Mouse (Mus musculus) forebrain, embryonic 12.5 days (tissue): ENCODE data around the gene Cabin1. TPM values are rescaled to one million over a fixed set of nuclear protein-coding genes. Genes with fewer than 3 reads are reported as not detected.

Source experiments
- ATAC-seq: fragments of 200-750 bp; cut with Nextera tagmentation; 2 replicates; pipeline ENCODE4 v1.8.0; 2017; ENCODE audit warnings: moderate TSS enrichment; ENCODE audit not compliant: low FRiP score
- H3K27ac ChIP-seq: fragments of 300-500 bp; sonication (generic); 2 replicates; pipeline ENCODE4 v1.5.1; 2016; ENCODE audit warnings: mild to moderate bottlenecking
- H3K27me3 ChIP-seq: fragments of 300-500 bp; sonication (generic); 2 replicates; pipeline ENCODE4 v1.6.1; 2016; ENCODE audit warnings: mild to moderate bottlenecking
- H3K36me3 ChIP-seq: fragments of 300-500 bp; sonication (generic); replicated peaks from 2 replicates; pipeline ENCODE4 v1.6.1; 2016; ENCODE audit warnings: mild to moderate bottlenecking
- H3K4me1 ChIP-seq: fragments of 300-500 bp; sonication (generic); 2 replicates; pipeline ENCODE4 v1.6.1; 2016
- H3K4me2 ChIP-seq: fragments of 300-500 bp; sonication (generic); 2 replicates; pipeline ENCODE4 v1.6.1; 2016; ENCODE audit warnings: mild to moderate bottlenecking, moderate library complexity
- H3K4me3 ChIP-seq: fragments of 300-500 bp; sonication (generic); replicated peaks from 2 replicates; pipeline ENCODE4 v1.5.1; 2016; ENCODE audit warnings: mild to moderate bottlenecking
- H3K9ac ChIP-seq: fragments of 300-500 bp; sonication (generic); 2 replicates; pipeline ENCODE4 v1.6.1; 2016; ENCODE audit warnings: mild to moderate bottlenecking
- H3K9me3 ChIP-seq: fragments of 300-500 bp; sonication (generic); 2 replicates; pipeline ENCODE4 v1.6.1; 2016
- WGBS: fragments of 180-500 bp; shearing (Covaris S2); methylation state at CpG from one replicate; pipeline ENCODE4 v1.1.7; 2016; 5-methylcytosine and 5-hydroxymethylcytosine counted together
- polyA plus RNA-seq: library from polyadenylated mRNA; unstranded; fragments of >200 nt; fragmentation: Nextera tagmentation; extraction: Ambion mirVana; gene quantifications from 2 replicates; pipeline ENCODE4 v1.2.1, GENCODE M21; 2016

Gene Cabin1
- polyA plus RNA-seq, 1 experiment from 2014 or later: 42.8 TPM

DNA sequence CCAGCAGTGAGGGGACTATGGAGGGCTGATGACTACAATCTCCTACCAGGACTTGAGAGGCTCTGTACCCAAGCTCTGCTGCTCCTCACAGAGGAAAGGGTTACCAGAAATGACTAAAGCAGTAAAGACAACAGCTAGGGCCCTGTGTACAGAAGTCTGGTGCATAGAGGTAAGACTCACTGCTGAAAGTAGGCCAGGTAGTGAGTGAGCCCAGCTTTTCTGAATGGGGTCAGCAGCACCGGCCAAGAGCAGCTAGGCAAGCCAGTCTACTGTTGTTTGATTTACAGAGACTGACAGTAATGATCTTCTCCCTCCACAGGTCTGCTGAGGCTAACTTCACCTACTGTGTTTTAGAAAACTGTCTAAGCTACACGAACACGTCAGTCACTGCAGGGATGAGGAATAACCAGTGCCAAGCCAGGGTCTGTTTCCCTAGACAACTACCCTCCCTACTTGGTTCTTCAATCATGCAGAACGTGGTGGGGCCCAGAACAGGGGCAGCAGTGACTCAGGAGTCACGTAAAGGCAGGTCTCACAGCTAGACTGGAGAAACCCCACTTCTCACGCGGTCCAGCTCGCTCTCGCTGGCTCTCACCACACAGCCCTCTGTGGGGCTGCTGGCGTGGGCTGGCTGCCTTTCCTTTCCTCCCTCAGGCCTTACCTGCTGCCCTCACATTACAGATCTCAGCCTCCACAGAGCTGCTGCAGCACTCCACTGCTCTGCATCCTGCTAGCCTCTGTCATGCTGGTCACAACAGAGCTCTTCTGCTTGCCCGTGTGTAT is 70.5 kb downstream of the Cabin1 start:
- Histone ChIP-seq H3K4me3 (no peak overlapping the region), H3K9ac (no peak overlapping the region), H3K4me2 (no peak overlapping the region), H3K27ac (no peak overlapping the region), H3K36me3 (peaks cover 90% of the 10 kb centered on the region), H3K4me1 (no peaks in the 10 kb centered on the region), H3K9me3 (no peaks in the 10 kb centered on the region), H3K27me3 (no peaks in the 10 kb centered on the region)
- 93% methylated on average over 11 of the region's 11 CpGs for WGBS
- ATAC-seq: no peak

DNA sequence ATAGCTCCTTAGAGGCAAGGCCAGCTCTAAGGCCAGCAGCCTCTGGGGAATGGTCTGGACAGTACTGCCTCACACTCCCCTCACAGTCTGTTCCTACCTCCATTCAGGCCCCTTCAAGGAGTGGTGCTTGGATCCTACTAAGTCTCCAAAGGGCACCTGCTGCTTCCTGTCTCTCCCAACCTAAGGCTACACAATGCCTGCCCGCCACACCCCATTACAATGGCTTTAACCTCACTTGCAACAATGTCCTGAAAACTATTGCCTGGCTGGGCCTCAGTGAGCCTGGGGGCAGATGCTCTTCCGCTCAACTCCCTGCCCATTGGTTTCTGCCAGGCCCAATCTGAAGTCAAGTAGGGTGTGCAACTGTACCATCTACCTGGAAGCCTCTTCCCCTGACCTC is 75.5 kb downstream of the Cabin1 start:
- H3K4me1 ChIP-seq: peaks cover 16% of the 10 kb centered on the region
- H3K9me3 ChIP-seq: no peaks in the 10 kb centered on the region
- H3K36me3 ChIP-seq: peaks cover 69% of the 10 kb centered on the region
- H3K4me2 ChIP-seq: no peak overlapping the region
- no peak overlapping the region for H3K27ac ChIP-seq
- H3K4me3 ChIP-seq: no peak overlapping the region
- ATAC-seq: no peak
- H3K9ac ChIP-seq: no peak overlapping the region
- WGBS: 94% methylated on average over 2 of the region's 2 CpGs
- H3K27me3 ChIP-seq: no peaks in the 10 kb centered on the region

DNA sequence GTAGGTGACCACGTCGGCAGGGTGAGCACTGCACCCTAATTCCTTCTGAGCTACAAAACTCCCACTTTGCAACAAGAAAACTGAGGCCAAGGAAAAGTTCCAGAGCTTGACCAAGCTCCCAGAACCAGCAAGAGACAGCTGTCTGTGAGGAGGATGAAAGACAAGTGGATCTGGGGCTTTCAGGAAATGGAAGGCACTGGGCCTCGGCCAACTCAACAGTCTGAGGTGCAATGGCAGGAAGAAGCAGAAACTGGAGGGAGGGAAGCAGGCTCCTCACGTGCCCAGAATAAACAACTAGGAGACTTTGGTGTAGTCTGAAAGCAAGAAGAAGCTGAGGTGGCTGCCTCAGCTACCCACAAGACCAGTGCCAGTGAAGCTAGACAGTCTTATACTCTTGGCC is 77.4 kb downstream of the Cabin1 start:
- Histone ChIP-seq H3K36me3 (peaks cover 66% of the 10 kb centered on the region), H3K9ac (no peak overlapping the region), H3K9me3 (no peaks in the 10 kb centered on the region), H3K4me2 (no peak overlapping the region), H3K4me3 (no peak overlapping the region), H3K27me3 (no peaks in the 10 kb centered on the region), H3K27ac (no peak overlapping the region), H3K4me1 (peaks cover 17% of the 10 kb centered on the region)
- ATAC-seq: no peak
- 84% methylated on average over 4 of the region's 4 CpGs for WGBS

DNA sequence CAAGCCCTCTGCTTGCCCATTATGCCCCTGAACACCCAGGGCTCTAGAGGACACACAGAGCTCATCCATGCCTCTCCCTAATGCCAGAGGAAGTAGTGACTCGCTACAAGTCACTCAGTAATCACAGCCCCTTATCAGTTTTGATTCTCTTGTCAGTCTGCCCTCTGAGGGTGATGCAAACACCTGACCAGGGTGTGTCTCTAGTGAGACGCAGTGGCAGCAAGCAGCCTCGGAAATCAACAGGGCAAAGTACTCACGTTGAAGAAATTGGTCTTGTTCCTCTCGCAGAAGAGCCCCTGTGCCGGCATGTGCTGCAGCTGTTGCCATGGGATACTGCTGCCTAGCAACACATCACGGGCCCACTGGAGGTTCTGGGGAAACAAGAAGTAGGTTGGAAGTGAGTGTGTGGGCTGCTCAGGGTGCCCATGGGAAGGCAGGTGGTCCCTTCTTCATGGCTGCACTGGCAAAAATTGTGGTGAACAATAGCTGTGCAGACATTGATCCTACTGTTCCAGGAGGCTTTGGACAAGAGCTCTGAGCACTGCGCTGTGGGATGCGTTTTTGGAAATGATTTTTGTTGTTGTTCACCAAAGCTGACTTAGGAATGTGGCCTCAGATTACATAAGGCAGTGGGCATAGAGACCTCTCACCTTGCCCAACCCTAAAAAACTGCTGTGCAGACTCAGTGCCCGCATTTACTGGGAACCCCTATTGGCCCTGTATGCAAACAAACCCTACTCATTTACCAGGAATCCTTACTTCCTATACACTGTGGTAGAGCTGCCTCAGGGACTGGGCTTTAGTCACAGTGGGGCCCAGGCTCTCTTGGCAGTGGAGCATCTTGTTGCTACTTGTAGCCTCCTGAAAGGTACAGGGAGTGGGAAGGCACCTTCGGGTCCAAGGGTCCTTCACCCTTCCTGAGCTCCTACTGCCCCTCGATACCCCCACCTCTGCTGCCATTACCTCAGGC is 79.8 kb downstream of the Cabin1 start:
- 47% methylated on average over 12 of the region's 12 CpGs for WGBS
- Histone ChIP-seq H3K36me3 (peaks cover 63% of the 10 kb centered on the region), H3K4me3 (no peak overlapping the region), H3K9ac (0 out of 2 replicates have a peak overlapping the region, but pooled peaks have one; percentile 12), H3K27me3 (no peaks in the 10 kb centered on the region), H3K27ac (peak overlapping the region; percentile 66), H3K4me1 (peaks cover 17% of the 10 kb centered on the region), H3K9me3 (no peaks in the 10 kb centered on the region), H3K4me2 (no peak overlapping the region; the same call in 1 of the 2 replicates)
- peak; percentile 92 for ATAC-seq

DNA sequence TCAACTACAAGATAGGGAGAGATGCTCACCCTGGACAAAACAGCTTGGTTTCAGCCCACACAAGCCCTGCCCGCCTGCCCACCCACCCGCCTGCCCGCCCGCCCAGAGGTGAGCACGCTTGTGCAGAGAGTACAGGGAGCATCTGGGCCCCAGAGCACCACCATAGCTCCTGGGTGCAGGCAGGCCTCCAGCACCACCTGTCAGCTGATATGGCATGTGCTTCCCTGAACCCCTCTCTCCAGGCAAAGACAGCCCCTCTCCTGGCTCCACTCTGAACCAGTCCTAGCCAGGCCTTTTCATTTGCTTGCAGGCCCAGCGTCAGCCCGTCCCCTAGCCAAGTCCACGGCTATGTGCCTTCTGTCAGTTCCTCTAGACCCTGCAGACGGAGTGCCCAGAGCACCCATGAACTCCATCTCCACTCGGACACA is 83.6 kb downstream of the Cabin1 start:
- Histone ChIP-seq H3K9me3 (no peaks in the 10 kb centered on the region), H3K4me2 (no peak overlapping the region), H3K9ac (no peak overlapping the region), H3K27ac (no peak overlapping the region), H3K4me3 (no peak overlapping the region), H3K4me1 (peaks cover 17% of the 10 kb centered on the region), H3K27me3 (no peaks in the 10 kb centered on the region), H3K36me3 (peaks cover 50% of the 10 kb centered on the region)
- ATAC-seq: no peak
- WGBS: 94% methylated on average over 10 of the region's 10 CpGs

DNA sequence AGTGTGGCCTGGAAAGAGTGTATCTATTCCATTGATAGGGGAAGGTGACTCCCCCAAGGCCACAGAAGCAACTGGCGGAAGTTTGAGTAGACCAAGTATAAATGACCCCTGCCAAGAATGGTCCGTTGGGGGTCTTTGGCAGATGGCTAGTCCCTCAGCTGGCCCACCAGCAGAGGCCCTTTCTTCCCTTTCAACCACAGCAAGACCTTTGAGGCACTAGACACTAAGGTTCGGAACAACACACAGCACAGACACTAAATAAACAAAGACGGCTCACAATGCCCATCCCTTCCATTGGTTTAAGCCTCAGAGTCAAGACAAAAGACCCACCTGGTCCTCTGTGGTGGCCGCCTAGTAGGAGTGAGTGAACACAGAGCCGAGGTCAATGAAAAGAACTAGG is 84.9 kb downstream of the Cabin1 start:
- Histone ChIP-seq H3K27me3 (no peaks in the 10 kb centered on the region), H3K9me3 (no peaks in the 10 kb centered on the region), H3K27ac (no peak overlapping the region), H3K4me3 (no peak overlapping the region), H3K9ac (no peak overlapping the region), H3K4me1 (peaks cover 7% of the 10 kb centered on the region), H3K4me2 (no peak overlapping the region), H3K36me3 (peaks cover 52% of the 10 kb centered on the region)
- no peak for ATAC-seq
- 77% methylated on average over 6 of the region's 6 CpGs for WGBS

DNA sequence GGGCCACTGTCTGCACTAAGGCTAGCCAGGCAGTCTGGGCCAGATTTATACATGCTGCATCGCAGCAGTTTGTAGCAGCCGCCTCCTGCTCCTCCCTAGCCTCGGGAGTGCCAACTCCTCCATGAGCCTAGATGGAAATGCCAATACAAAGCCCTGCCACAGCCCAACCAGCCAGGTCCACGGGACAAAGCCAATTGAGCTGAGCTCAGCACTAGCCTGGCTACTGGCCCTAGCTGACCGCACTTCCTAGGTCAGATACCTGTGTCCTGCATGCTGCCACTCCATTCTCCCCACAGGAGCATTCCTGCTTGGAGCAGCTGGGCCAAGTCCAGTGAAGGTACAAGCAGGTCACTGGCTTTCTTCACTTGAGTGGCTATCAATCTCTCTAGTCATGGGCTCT is 86.2 kb downstream of the Cabin1 start:
- Histone ChIP-seq H3K4me1 (no peaks in the 10 kb centered on the region), H3K4me2 (no peak overlapping the region), H3K27ac (no peak overlapping the region), H3K4me3 (no peak overlapping the region), H3K9ac (no peak overlapping the region), H3K27me3 (no peaks in the 10 kb centered on the region), H3K36me3 (peaks cover 50% of the 10 kb centered on the region), H3K9me3 (no peaks in the 10 kb centered on the region)
- ATAC-seq: no peak
- 88% methylated on average over 5 of the region's 5 CpGs for WGBS

DNA sequence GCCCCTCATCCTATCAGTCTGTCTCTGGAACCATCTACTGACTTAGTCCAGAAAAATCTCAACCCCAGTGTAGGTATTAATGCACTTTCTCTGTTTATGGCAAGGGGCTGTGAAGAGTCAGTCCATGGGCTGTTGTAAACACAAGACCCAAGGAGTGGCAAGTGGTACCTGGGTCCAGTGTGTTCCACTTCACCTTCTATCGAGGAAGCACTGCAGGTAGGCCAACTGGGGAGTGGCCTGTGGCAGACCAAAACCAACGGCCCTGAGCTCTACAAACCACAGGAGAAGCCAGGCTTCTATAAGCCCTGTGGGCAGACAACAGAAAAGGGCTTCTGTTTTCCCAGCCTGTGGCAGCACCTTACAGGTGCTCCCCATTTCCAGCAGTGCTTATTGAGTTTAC is 86.6 kb downstream of the Cabin1 start:
- no peaks in the 10 kb centered on the region for H3K27me3 ChIP-seq
- H3K36me3 ChIP-seq: peaks cover 49% of the 10 kb centered on the region
- no peak overlapping the region for H3K27ac ChIP-seq
- H3K9me3 ChIP-seq: no peaks in the 10 kb centered on the region
- no peak for ATAC-seq
- 83% methylated on average over 2 of the region's 2 CpGs for whole genome bisulfite sequencing
- no peaks in the 10 kb centered on the region for H3K4me1 ChIP-seq
- no peak overlapping the region for H3K4me3 ChIP-seq
- no peak overlapping the region for H3K4me2 ChIP-seq
- no peak overlapping the region for H3K9ac ChIP-seq

DNA sequence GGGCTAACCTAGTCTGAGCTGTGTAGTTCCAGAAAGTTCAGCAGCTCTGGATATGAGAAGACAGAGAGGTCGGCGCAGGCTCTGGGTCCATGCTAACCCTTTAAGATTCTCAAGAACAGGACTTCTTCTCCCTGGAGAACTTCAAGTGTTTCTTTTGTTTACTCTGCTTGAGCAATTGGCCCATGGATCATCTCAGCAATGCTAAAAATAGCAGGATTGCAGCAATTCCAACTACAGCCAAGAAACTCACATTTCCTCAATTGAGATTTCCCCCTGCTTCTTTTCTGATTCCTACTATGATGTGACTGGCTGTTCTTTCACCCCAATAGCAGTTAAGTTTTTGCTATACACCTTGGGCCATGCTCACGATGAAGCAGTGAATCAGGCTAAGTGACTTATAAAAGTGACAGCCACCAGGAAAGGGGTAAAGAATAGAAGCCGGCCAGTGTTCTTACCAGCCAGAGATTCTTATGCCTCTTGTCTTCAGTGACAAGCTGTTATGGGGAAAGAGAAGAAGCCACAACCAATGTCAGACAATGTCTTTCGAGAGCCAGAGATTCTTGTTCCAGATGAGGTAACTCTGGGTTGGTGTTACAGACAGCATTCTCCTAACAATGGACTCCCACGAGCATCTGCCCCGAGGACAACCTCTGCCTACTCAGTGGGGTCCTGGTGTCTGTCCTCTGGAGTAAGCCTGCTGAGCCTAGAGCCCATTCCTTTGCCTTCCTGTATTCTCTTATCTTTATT is 87.1 kb downstream of the Cabin1 start:
- no peaks in the 10 kb centered on the region for H3K27me3 ChIP-seq
- H3K9ac ChIP-seq: no peak overlapping the region
- H3K27ac ChIP-seq: no peak overlapping the region
- no peaks in the 10 kb centered on the region for H3K9me3 ChIP-seq
- no peak overlapping the region for H3K4me3 ChIP-seq
- WGBS: 88% methylated on average over 7 of the region's 7 CpGs
- H3K4me2 ChIP-seq: no peak overlapping the region
- ATAC-seq: no peak
- H3K36me3 ChIP-seq: peaks cover 49% of the 10 kb centered on the region
- H3K4me1 ChIP-seq: no peaks in the 10 kb centered on the region

DNA sequence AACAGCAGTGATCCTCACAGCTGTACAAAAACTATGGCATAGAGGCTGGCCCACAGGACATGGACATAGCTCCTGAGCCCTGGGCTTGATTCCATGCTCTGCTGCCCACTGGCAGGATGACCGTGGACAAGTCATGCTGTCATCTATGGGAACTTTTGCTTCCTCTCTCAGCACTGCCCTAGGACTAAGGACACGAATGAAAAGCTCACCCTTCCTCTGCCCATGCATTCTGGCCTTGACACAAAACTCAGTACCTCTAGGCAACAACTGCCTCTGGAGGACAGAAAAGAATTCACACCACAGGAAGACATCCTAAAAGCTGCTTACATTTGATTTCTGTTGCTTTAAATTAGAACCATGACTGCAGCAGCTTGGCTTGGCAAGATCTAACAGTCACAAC is 87.9 kb downstream of the Cabin1 start:
- no peak overlapping the region for H3K27ac ChIP-seq
- H3K4me3 ChIP-seq: no peak overlapping the region
- H3K27me3 ChIP-seq: no peaks in the 10 kb centered on the region
- ATAC-seq: no peak
- H3K4me1 ChIP-seq: no peaks in the 10 kb centered on the region
- no peak overlapping the region for H3K9ac ChIP-seq
- H3K36me3 ChIP-seq: peaks cover 45% of the 10 kb centered on the region
- WGBS: 90% methylated on average over 2 of the region's 2 CpGs
- no peaks in the 10 kb centered on the region for H3K9me3 ChIP-seq
- H3K4me2 ChIP-seq: no peak overlapping the region

DNA sequence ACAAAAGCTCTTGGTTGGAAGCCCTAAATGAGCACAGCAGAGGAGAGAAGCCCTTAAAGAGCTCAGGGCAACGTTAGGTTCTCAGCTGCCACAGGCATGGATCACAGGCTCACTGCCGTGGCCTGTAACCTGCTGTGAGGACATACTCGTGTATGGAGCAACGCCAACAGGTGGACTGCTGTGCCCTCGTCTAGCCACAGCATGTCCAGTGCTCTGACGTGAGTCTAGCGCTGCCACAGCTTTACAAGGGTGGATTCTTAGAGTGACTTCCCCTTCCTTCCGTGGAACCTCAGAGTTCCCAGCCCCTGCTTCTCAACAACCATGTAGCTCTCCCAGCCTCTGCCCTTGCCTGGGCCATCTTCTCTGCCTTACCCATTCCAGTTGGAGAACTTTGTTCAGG is 88.5 kb downstream of the Cabin1 start:
- Histone ChIP-seq H3K9me3 (no peaks in the 10 kb centered on the region), H3K4me1 (no peaks in the 10 kb centered on the region), H3K27me3 (no peaks in the 10 kb centered on the region), H3K36me3 (peaks cover 47% of the 10 kb centered on the region), H3K27ac (no peak overlapping the region), H3K4me3 (no peak overlapping the region), H3K4me2 (no peak overlapping the region), H3K9ac (no peak overlapping the region)
- WGBS: 82% methylated on average over 8 of the region's 8 CpGs
- no peak for ATAC-seq

DNA sequence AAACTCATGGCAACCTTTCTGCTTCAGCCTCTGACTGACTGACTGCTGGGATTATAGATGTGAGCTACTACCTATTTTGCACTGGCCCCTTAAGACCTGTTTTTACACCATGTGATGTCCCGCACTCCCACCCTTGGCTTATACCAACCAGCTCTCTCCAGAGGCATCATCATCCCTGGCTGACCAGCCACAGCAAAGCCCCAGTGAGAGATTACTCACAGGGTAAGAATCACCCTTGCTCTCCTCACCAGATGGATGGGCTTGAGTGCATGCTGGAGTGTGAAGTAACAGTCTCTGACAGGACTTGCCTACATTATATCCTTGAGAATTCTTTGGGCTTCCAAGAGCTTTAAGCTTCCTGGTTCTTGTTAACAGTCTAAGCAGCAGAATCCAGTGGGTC is 94.2 kb downstream of the Cabin1 start:
- no peaks in the 10 kb centered on the region for H3K9me3 ChIP-seq
- H3K27me3 ChIP-seq: peaks cover 27% of the 10 kb centered on the region
- peaks cover 26% of the 10 kb centered on the region for H3K36me3 ChIP-seq
- WGBS: 96% methylated on average over 1 of the region's 1 CpGs
- no peak overlapping the region for H3K27ac ChIP-seq
- no peak for ATAC-seq
- H3K4me1 ChIP-seq: peaks cover 26% of the 10 kb centered on the region
- no peak overlapping the region for H3K4me2 ChIP-seq
- H3K9ac ChIP-seq: no peak overlapping the region
- no peak overlapping the region for H3K4me3 ChIP-seq
